Mouse (Mus musculus) myocyte (in vitro differentiated cells): ENCODE results near the gene Schip1. TPM values are rescaled to one million over a fixed set of nuclear protein-coding genes. Genes with fewer than 3 reads are reported as not detected.

ENCODE experiments used
- H3K27me3 ChIP-seq: one replicate; pipeline ENCODE4 v1.6.1; 2011; ENCODE audit not compliant: control insufficient read depth, insufficient read depth, insufficient read length
- H3K36me3 ChIP-seq: one replicate; pipeline ENCODE4 v1.6.1; 2011; ENCODE audit not compliant: control insufficient read depth, insufficient read depth
- H3K4me2 ChIP-seq: one replicate; pipeline ENCODE4 v1.6.1; 2011; ENCODE audit warnings: low read depth, control low read depth
- H3K4me3 ChIP-seq: one replicate; pipeline ENCODE4 v1.5.1; 2011; ENCODE audit warnings: mild to moderate bottlenecking, control low read depth, moderate library complexity
- H3K79me2 ChIP-seq: one replicate; pipeline ENCODE4 v1.6.1; 2011; ENCODE audit not compliant: control insufficient read depth, insufficient read depth
- H3ac ChIP-seq: one replicate; pipeline ENCODE4 v1.6.1; 2011; ENCODE audit not compliant: control insufficient read depth, insufficient read length
- CEBPB ChIP-seq: IDR thresholded peaks from 2 replicates; pipeline ENCODE4 v1.6.1; 2011; ENCODE audit warnings: mild to moderate bottlenecking, moderate library complexity; ENCODE audit not compliant: poor library complexity, insufficient read depth, severe bottlenecking
- E2F4 ChIP-seq: IDR thresholded peaks from one replicate; pipeline ENCODE4 v1.6.1; 2011; ENCODE audit warnings: mild to moderate bottlenecking, control low read depth, moderate library complexity; ENCODE audit not compliant: insufficient read depth
- MAX ChIP-seq: IDR thresholded peaks from one replicate; pipeline ENCODE4 v1.6.1; 2011; ENCODE audit warnings: low read depth, mild to moderate bottlenecking, control low read depth
- MYOD1 ChIP-seq, 3 experiments: IDR thresholded peaks; one replicate each; pipeline ENCODE4 v1.6.1; 2011; ENCODE audit warnings: control low read depth in 2 of 3, low read depth in 2 of 3, mild to moderate bottlenecking in 2 of 3, moderate library complexity in 1 of 3; ENCODE audit not compliant: insufficient read length in 2 of 3, control insufficient read depth in 1 of 3
- MYOG ChIP-seq, 3 experiments: IDR thresholded peaks; one replicate each; pipeline ENCODE4 v1.6.1; 2011; ENCODE audit warnings: control low read depth in 2 of 3, low read depth in 2 of 3, mild to moderate bottlenecking in 2 of 3; ENCODE audit not compliant: insufficient read length in 2 of 3, control insufficient read depth in 1 of 3, insufficient read depth in 1 of 3
- POLR2A ChIP-seq: IDR thresholded peaks from one replicate; pipeline ENCODE4 v1.6.1; 2011; ENCODE audit warnings: low read depth, mild to moderate bottlenecking, control low read depth, moderate library complexity; ENCODE audit not compliant: insufficient read length
- POLR2AphosphoS2 ChIP-seq: IDR thresholded peaks from one replicate; pipeline ENCODE4 v1.6.1; 2011; ENCODE audit warnings: low read depth, control low read depth; ENCODE audit not compliant: insufficient read length
- REST ChIP-seq: IDR thresholded peaks from one replicate; pipeline ENCODE4 v1.6.1; 2011; ENCODE audit warnings: mild to moderate bottlenecking, control low read depth, moderate library complexity; ENCODE audit not compliant: insufficient read depth, insufficient read length
- SRF ChIP-seq: IDR thresholded peaks from one replicate; pipeline ENCODE4 v1.6.1; 2011; ENCODE audit warnings: low read depth; ENCODE audit not compliant: control insufficient read depth, insufficient read length
- TCF12 ChIP-seq: IDR thresholded peaks from one replicate; pipeline ENCODE4 v1.6.1; 2011; ENCODE audit warnings: mild to moderate bottlenecking, control low read depth; ENCODE audit not compliant: poor library complexity, insufficient read depth, severe bottlenecking
- TCF3 ChIP-seq: IDR thresholded peaks from one replicate; pipeline ENCODE4 v1.6.1; 2011; ENCODE audit warnings: low read depth, control low read depth; ENCODE audit not compliant: insufficient read length
- USF1 ChIP-seq: IDR thresholded peaks from one replicate; pipeline ENCODE4 v1.6.1; 2011; ENCODE audit warnings: low read depth, mild to moderate bottlenecking, control low read depth, moderate library complexity
- polyA plus RNA-seq: library from polyadenylated mRNA; unstranded; fragments of >200 nt; fragmentation: generic; extraction: Trizol; gene quantifications from one replicate; pipeline ENCODE4 v1.2.1, GENCODE M21; 2012; ENCODE audit warnings: missing spikeins

Gene Schip1
- polyA plus RNA-seq, 1 experiment: 23.3 TPM

DNA sequence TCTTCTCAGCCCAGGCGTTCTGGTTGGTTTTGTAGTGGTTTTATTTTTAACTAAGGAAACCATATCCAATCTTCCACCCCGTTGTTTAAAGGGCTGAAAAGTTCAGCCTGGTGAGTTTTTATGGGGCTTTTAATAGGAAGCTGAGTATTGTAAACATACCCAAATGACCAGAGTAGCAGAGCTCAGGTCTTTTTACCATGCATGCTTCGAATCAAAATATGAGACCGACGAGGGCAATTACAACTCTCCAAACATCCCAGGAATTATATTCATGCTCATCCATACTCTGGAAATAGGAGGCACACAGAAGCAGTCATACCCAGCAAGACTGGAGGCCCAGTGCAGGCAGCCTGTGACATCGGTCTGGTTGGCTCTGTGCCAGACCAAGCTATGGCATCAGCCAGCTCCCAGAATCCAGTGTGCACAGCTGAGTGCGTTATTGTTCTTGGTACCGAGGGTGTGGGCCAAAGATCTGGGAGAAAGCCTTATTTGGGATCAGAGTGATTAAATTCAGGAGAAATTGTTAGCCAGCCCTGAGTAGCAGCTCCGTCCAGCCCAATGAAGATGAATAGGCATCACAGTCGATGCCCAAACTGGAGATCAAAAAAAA lies 530.8 kb downstream of the Schip1 start:
- no peaks in the 10 kb centered on the region for H3K36me3 ChIP-seq
- no peaks in the 10 kb centered on the region for H3K27me3 ChIP-seq
- TF ChIP-seq MYOG (IDR thresholded peaks at IDR 0.05; ENCODE audit: control insufficient read depth in 1 of 3, insufficient read depth in 1 of 3, insufficient read length in 2 of 3, low read depth in 2 of 3) (peak in 1 of 3 experiments; percentile 28), E2F4 (no peak), TCF12 (no peak)
- H3K4me2 ChIP-seq: no peak overlapping the region
- peaks cover 45% of the 10 kb centered on the region for H3K79me2 ChIP-seq
- H3K4me3 ChIP-seq: no peak overlapping the region
- H3ac ChIP-seq: no peak overlapping the region

DNA sequence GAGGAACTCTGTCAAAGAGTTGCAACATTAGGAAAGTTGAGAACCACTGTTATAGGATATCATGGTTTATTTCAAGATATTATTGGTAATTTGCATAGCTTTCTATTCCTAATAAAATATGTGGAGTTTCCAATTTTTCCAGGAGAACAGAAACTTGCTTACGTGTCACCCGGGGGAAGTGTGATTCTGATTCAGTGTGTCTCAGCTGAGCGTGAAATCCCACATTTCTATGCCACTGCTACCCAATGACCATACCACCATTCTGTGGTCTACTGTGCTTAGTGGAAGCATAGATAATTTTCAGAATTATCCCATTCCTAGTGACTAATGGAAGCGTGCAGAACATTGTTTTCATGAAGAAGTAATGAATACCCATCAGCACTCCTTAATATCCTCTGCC lies 532.3 kb downstream of the Schip1 start:
- TF ChIP-seq CEBPB: no peak
- TF ChIP-seq USF1: no peak
- no peak for TF ChIP-seq E2F4
- no peak for TF ChIP-seq SRF
- TF ChIP-seq POLR2AphosphoS2: no peak
- TF ChIP-seq TCF12: no peak
- TF ChIP-seq REST: no peak
- TF ChIP-seq TCF3: no peak
- TF ChIP-seq MYOG (IDR thresholded peaks at IDR 0.05; ENCODE audit: control insufficient read depth in 1 of 3, insufficient read depth in 1 of 3, insufficient read length in 2 of 3, low read depth in 2 of 3): no peak
- no peak for TF ChIP-seq POLR2A
- TF ChIP-seq MAX: no peak
- no peaks in the 10 kb centered on the region for H3K27me3 ChIP-seq
- no peak overlapping the region for H3K4me2 ChIP-seq
- no peaks in the 10 kb centered on the region for H3K36me3 ChIP-seq
- H3K79me2 ChIP-seq: peaks cover 47% of the 10 kb centered on the region
- no peak overlapping the region for H3K4me3 ChIP-seq
- H3ac ChIP-seq: no peak overlapping the region

DNA sequence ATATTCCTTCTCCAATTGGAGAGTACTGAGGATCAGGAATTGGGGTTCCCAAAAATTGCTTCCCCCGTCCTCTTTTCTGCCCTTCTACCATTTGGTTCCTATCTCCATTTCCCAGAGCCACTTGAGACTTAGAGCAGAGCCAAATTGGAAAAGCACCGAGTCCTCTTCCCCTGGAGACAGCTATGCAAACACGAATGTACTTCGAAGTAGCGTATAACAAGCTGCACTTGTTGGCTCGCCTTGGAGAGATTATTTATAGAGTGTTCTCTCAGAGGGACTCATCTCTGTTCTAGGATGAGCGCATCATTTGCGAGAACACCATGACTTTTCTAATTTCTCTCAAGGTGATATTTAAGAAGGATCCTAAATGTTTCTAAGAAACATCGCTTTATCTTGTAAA lies 538.3 kb downstream of the Schip1 start:
- H3K36me3 ChIP-seq: no peaks in the 10 kb centered on the region
- no peak overlapping the region for H3K4me3 ChIP-seq
- H3K27me3 ChIP-seq: no peaks in the 10 kb centered on the region
- TF ChIP-seq TCF12 (no peak), POLR2A (no peak), CEBPB (no peak)
- H3ac ChIP-seq: no peak overlapping the region
- H3K79me2 ChIP-seq: peaks cover 25% of the 10 kb centered on the region
- H3K4me2 ChIP-seq: no peak overlapping the region

DNA sequence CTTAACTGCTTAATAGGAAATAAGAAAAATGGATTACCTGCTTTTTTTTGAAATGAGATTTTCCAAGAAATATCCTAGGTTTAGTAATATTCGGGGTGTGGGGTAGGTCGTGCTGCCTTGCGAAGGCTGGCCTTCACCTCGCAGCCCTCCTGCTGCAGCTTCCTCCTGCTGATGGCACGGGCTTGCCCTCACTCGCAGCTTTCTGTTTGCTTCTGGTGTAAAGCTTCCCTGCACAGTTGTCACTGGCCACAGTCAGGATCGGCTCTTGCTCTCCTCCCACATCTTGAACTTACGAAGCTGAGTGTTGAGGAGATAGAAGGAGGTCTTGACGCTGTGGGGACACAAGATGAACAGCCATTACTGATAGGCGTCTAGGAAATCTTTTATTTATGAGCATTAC lies 539.9 kb downstream of the Schip1 start:
- no peaks in the 10 kb centered on the region for H3K36me3 ChIP-seq
- no peak overlapping the region for H3K4me2 ChIP-seq
- H3K4me3 ChIP-seq: no peak overlapping the region
- peaks cover 11% of the 10 kb centered on the region for H3K79me2 ChIP-seq
- TF ChIP-seq SRF (no peak), CEBPB (no peak)
- no peaks in the 10 kb centered on the region for H3K27me3 ChIP-seq
- no peak overlapping the region for H3ac ChIP-seq

DNA sequence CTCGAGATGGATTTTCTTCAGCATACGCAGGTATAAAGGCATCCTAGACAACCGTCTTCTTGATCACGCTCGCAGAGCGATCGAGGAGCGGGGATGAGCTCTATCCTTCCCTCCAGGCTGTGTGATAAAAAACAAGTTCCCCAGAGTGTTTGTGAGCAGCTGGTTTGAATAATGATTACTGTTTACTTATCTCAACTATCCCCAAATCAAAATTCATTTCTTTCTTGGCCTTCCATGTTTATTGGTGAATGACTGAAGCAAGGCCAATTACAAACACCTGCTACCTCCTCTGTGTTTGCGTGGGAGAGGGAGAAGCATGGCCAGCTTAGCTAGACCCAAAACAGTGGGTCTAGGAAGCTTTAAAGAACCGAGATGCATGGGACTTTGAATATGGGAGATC lies 540.4 kb downstream of the Schip1 start:
- no peak for TF ChIP-seq REST
- TF ChIP-seq CEBPB: no peak
- peak in 1 of 3 experiments; percentile 4 for TF ChIP-seq MYOD1 (IDR thresholded peaks at IDR 0.05; ENCODE audit: control insufficient read depth in 1 of 3, insufficient read length in 2 of 3, low read depth in 2 of 3)
- no peak for TF ChIP-seq USF1
- TF ChIP-seq MAX: no peak
- TF ChIP-seq E2F4: no peak
- TF ChIP-seq TCF12: no peak

DNA sequence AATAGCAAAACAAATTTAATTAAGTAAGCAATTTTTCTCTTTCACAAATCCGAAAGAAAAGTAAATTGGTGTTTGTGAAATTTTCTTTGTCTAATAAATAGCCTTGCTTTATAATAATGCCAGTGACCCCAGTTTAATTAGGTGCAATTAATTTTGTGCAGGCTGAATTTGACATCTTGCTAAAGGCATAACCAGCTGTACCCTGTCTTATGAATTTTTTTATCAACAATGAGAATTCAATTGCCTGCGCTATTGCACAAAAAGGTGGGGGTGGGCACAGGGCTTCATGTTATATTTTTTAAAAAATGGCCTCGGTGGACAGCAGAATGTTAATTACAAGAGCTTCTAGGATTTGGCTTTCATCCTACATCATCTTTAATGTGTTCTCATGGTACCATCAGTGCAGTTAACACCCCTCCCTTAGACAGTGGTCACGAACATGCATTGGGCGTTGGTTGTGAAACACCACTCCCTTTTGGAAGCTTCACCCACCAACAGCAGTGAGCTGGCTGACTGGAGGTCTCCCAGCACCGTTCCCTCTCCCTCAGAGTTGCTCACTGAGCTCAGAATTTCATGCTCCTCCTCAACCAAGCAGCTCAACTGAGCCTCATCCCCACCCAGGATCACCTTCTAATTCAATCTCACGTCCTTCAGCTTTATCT lies 541.5 kb downstream of the Schip1 start:
- Histone ChIP-seq H3K4me2 (no peak overlapping the region), H3ac (no peak overlapping the region), H3K4me3 (no peak overlapping the region), H3K27me3 (no peaks in the 10 kb centered on the region), H3K79me2 (peaks cover 7% of the 10 kb centered on the region), H3K36me3 (no peaks in the 10 kb centered on the region)
- TF ChIP-seq MYOD1 (IDR thresholded peaks at IDR 0.05; ENCODE audit: control insufficient read depth in 1 of 3, insufficient read length in 2 of 3, low read depth in 2 of 3): no peak
- no peak for TF ChIP-seq CEBPB
- no peak for TF ChIP-seq POLR2A
- no peak for TF ChIP-seq TCF3
- no peak for TF ChIP-seq E2F4
- TF ChIP-seq SRF: no peak
- TF ChIP-seq MAX: no peak
- no peak for TF ChIP-seq TCF12
- TF ChIP-seq USF1: no peak
- no peak for TF ChIP-seq REST

More for the DNA sequence above, 540.4 kb downstream of the Schip1 start:
- Histone ChIP-seq H3ac (no peak overlapping the region), H3K4me2 (no peak overlapping the region), H3K4me3 (no peak overlapping the region), H3K36me3 (no peaks in the 10 kb centered on the region), H3K79me2 (peaks cover 7% of the 10 kb centered on the region), H3K27me3 (no peaks in the 10 kb centered on the region)
